Mouse (Mus musculus) embryonic facial prominence, embryonic 12.5 days (tissue): ENCODE data around the gene Nhsl2. TPM values are rescaled to one million over a fixed set of nuclear protein-coding genes. Genes with fewer than 3 reads are reported as not detected.

Experiments used
- ATAC-seq: fragments of 200-750 bp; cut with Nextera tagmentation; 2 replicates; pipeline ENCODE4 v1.8.0; 2017; ENCODE audit not compliant: insufficient number of reproducible peaks, insufficient read depth, low FRiP score, low TSS enrichment
- H3K27ac ChIP-seq: fragments of 300-500 bp; sonication (generic); 2 replicates; pipeline ENCODE4 v1.5.1; 2016; ENCODE audit warnings: mild to moderate bottlenecking
- H3K27me3 ChIP-seq: fragments of 300-500 bp; sonication (generic); 2 replicates; pipeline ENCODE4 v1.6.1; 2016; ENCODE audit warnings: mild to moderate bottlenecking, moderate library complexity
- H3K36me3 ChIP-seq: fragments of 300-500 bp; sonication (generic); 2 replicates; pipeline ENCODE4 v1.6.1; 2016; ENCODE audit warnings: mild to moderate bottlenecking
- H3K4me1 ChIP-seq: fragments of 300-500 bp; sonication (generic); 2 replicates; pipeline ENCODE4 v1.6.1; 2016
- H3K4me2 ChIP-seq: fragments of 300-500 bp; sonication (generic); replicated peaks from 2 replicates; pipeline ENCODE4 v1.6.1; 2016; ENCODE audit warnings: mild to moderate bottlenecking, moderate library complexity
- H3K4me3 ChIP-seq: fragments of 300-500 bp; sonication (generic); 2 replicates; pipeline ENCODE4 v1.5.1; 2016; ENCODE audit warnings: mild to moderate bottlenecking
- H3K9ac ChIP-seq: fragments of 300-500 bp; sonication (generic); 2 replicates; pipeline ENCODE4 v1.6.1; 2016; ENCODE audit warnings: mild to moderate bottlenecking, moderate library complexity
- H3K9me3 ChIP-seq: fragments of 300-500 bp; sonication (generic); 2 replicates; pipeline ENCODE4 v1.6.1; 2016; ENCODE audit warnings: mild to moderate bottlenecking, moderate library complexity
- WGBS: fragments of 180-500 bp; shearing (Covaris S2); methylation state at CpG from one replicate; pipeline ENCODE4 v1.1.7; 2016; 5-methylcytosine and 5-hydroxymethylcytosine counted together
- polyA plus RNA-seq: library from polyadenylated mRNA; unstranded; fragments of >200 nt; fragmentation: Nextera tagmentation; extraction: Ambion mirVana; gene quantifications from 2 replicates; pipeline ENCODE4 v1.2.1, GENCODE M21; 2016

Nhsl2 gene
- polyA plus RNA-seq, 1 experiment from 2014 or later: 20.1 TPM

GRCm38 (mm10) chrX:101986657-101987367, 137.6 kb downstream of the Nhsl2 start:
- H3K9ac ChIP-seq: no peak overlapping the region
- H3K4me3 ChIP-seq: no peak overlapping the region
- ATAC-seq: no peak
- H3K36me3 ChIP-seq: no peaks in the 10 kb centered on the region
- H3K4me1 ChIP-seq: no peaks in the 10 kb centered on the region
- no peaks in the 10 kb centered on the region for H3K9me3 ChIP-seq
- H3K27me3 ChIP-seq: peaks cover 9% of the 10 kb centered on the region; the same call in 1 of the 2 replicates
- WGBS: 36% methylated on average over 9 of the region's 9 CpGs
- no peak overlapping the region for H3K4me2 ChIP-seq
- H3K27ac ChIP-seq: no peak overlapping the region

- no peaks in the 10 kb centered on the region for H3K36me3 ChIP-seq
- peaks cover 5% of the 10 kb centered on the region; the same call in 1 of the 2 replicates for H3K4me1 ChIP-seq
- no peak for ATAC-seq
- H3K27ac ChIP-seq: 0 out of 2 replicates have a peak overlapping the region, but pooled peaks have one; percentile 17
- H3K4me3 ChIP-seq: no peak overlapping the region
- 38% methylated on average over 12 of the region's 12 CpGs for WGBS
- H3K27me3 ChIP-seq: peaks cover 4% of the 10 kb centered on the region; the same call in 1 of the 2 replicates
- no peak overlapping the region for H3K4me2 ChIP-seq
- no peaks in the 10 kb centered on the region for H3K9me3 ChIP-seq
- H3K9ac ChIP-seq: no peak overlapping the region
These were observed 144.8 kb downstream of the Nhsl2 start for GRCm38 (mm10) chrX:101993841-101994571.

DNA sequence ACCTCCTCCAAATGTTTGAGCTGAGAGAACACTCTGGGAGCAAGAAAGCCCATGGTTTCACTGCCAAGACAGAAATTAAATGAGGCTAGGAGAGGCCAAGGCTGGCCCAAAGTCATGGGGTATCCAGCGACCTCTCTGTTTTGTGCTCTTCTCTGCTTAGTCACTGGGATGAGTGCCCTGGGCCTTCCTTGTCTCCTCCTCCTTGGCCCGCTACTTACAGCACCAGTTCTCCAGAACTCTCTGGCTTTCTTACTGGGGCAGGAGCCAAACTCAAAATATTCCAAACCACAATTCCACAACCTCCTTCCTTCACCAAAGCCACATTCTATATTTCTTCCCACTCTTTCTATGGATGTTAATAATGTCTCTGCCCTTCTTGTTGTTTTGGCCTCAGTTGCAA, 147.5 kb downstream of the Nhsl2 start:
- Histone ChIP-seq H3K4me1 (peaks cover 5% of the 10 kb centered on the region; the same call in 1 of the 2 replicates), H3K9ac (no peak overlapping the region), H3K27me3 (peaks cover 5% of the 10 kb centered on the region; the same call in 1 of the 2 replicates), H3K4me2 (no peak overlapping the region), H3K36me3 (no peaks in the 10 kb centered on the region), H3K4me3 (no peak overlapping the region), H3K9me3 (no peaks in the 10 kb centered on the region), H3K27ac (no peak overlapping the region)
- WGBS: 89% methylated on average over 2 of the region's 2 CpGs
- ATAC-seq: no peak

GRCm38 (mm10) chrX:102003632-102004315, 154.6 kb downstream of the Nhsl2 start:
- peak overlapping the region; percentile 51 for H3K4me2 ChIP-seq
- peaks cover 21% of the 10 kb centered on the region; the same call in 1 of the 2 replicates for H3K4me1 ChIP-seq
- no peaks in the 10 kb centered on the region for H3K36me3 ChIP-seq
- peak overlapping the region; percentile 27 for H3K4me3 ChIP-seq
- H3K9ac ChIP-seq: no peak overlapping the region
- H3K27ac ChIP-seq: no peak overlapping the region
- H3K27me3 ChIP-seq: peaks cover 46% of the 10 kb centered on the region
- no peaks in the 10 kb centered on the region for H3K9me3 ChIP-seq
- WGBS: 19% methylated on average over 20 of the region's 20 CpGs
- ATAC-seq: peak; percentile 73

DNA sequence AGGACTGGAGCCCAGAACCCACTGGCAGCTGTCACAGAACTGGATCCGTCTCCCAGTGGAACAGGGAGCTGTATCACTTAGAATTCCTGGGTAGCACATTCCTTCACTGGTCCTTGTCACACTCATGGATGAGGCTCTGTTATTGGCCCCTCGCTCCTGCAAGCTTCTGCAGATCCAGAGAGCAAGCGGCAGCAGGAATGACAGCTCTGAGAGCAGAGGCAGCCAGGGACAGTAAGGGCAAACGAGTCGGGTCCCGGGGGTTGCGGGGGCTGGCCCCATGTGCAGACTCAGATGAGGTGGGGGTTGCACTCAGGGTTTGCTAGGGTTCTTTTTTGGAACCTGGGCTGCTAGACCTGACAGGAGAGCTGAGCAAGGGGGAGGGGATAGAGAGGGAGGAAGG, 155.2 kb downstream of the Nhsl2 start:
- ATAC-seq: no peak
- no peaks in the 10 kb centered on the region for H3K9me3 ChIP-seq
- H3K27ac ChIP-seq: no peak overlapping the region
- H3K36me3 ChIP-seq: no peaks in the 10 kb centered on the region
- peaks cover 21% of the 10 kb centered on the region; the same call in 1 of the 2 replicates for H3K4me1 ChIP-seq
- H3K4me2 ChIP-seq: peak overlapping the region; percentile 51
- H3K4me3 ChIP-seq: peak overlapping the region; percentile 27
- 17% methylated on average over 7 of the region's 7 CpGs for WGBS
- peaks cover 46% of the 10 kb centered on the region for H3K27me3 ChIP-seq
- no peak overlapping the region for H3K9ac ChIP-seq

DNA sequence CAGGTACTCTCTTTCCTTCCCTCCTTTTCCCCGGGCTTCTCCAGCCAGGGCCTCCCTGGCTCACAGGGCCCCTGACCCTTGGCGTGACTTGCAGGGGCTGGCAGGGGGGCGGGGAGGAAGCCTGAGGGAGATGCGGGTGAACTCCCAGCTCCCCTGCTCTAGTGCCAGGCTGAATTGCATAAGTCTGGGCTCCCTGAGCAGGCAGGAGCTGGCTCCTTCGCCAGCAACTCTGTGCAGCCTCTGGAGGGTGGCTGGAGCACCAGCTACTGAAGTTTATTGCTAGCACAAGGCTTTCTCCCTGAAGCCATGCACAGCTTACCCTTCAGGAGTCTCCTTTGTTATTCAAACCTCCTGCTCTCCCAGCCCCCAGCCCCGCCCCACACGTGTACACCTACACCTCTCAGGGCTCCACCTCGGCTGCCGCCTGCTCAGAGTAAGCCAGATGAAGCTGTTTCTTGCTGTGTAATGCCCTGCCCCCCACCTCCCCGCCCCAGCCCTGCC, 156.0 kb downstream of the Nhsl2 start:
- peak overlapping the region; percentile 51 for H3K4me2 ChIP-seq

GRCm38 (mm10) chrX:102007935-102008334, 158.8 kb downstream of the Nhsl2 start:
- Histone ChIP-seq H3K36me3 (no peaks in the 10 kb centered on the region), H3K27me3 (peaks cover 43% of the 10 kb centered on the region), H3K9me3 (no peaks in the 10 kb centered on the region), H3K4me2 (no peak overlapping the region), H3K27ac (no peak overlapping the region), H3K4me3 (no peak overlapping the region), H3K4me1 (peaks cover 21% of the 10 kb centered on the region; the same call in 1 of the 2 replicates), H3K9ac (no peak overlapping the region)
- no peak for ATAC-seq
- 47% methylated on average over 2 of the region's 2 CpGs for WGBS

More for the DNA sequence above, 156.0 kb downstream of the Nhsl2 start:
- Histone ChIP-seq H3K9ac (peak overlapping the region; percentile 36; the same call in 1 of the 2 replicates), H3K4me3 (peak overlapping the region; percentile 27), H3K27me3 (peaks cover 46% of the 10 kb centered on the region), H3K36me3 (no peaks in the 10 kb centered on the region), H3K4me1 (peaks cover 21% of the 10 kb centered on the region; the same call in 1 of the 2 replicates), H3K9me3 (no peaks in the 10 kb centered on the region), H3K27ac (peak overlapping the region; percentile 69)
- ATAC-seq: peak; percentile 69
- 5% methylated on average over 10 of the region's 10 CpGs for WGBS

DNA sequence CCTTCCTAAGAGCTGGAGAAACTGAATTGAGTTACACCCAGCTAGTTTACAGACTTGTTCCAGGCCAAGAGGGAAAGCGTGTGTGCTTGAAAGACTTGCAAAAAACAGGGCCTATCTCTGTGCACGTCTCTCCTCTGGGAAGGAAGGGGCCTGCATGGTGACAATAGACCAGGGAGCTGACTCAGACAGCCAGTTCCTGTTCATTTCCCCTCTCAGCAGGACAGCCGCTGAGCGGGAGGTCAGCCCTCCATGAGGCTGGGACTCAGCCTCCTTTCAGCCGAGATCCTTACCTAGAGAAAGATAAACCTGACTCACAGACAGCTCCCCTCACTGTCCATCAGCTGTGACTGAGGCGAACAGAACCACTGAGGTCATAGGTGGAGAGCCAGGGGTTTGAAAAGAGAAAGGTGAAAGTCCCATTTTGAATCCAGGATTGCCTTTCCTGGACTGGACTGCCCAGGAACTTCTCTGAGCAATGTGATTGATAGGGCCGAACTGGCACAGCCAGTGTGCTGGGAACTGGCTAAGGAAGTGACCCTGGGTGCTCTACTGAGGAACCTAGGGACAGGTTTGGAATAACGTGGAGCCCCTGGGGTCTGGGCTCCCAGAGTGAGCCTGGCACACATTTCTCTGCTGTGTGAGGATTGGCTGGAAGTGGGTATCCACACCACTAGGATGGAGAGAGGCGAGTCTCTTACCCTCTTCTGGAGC, 168.2 kb downstream of the Nhsl2 start:
- Histone ChIP-seq H3K4me2 (no peak overlapping the region), H3K27ac (no peak overlapping the region), H3K4me3 (no peak overlapping the region), H3K36me3 (no peaks in the 10 kb centered on the region), H3K4me1 (peaks cover 3% of the 10 kb centered on the region; the same call in 1 of the 2 replicates), H3K27me3 (peaks cover 38% of the 10 kb centered on the region), H3K9ac (no peak overlapping the region), H3K9me3 (no peaks in the 10 kb centered on the region)
- no peak for ATAC-seq
- WGBS: 51% methylated on average over 9 of the region's 9 CpGs

- Histone ChIP-seq H3K4me1 (peaks cover 3% of the 10 kb centered on the region; the same call in 1 of the 2 replicates), H3K9me3 (no peaks in the 10 kb centered on the region), H3K4me2 (no peak overlapping the region), H3K36me3 (no peaks in the 10 kb centered on the region), H3K27me3 (peaks cover 42% of the 10 kb centered on the region), H3K4me3 (no peak overlapping the region), H3K9ac (no peak overlapping the region), H3K27ac (no peak overlapping the region)
- 0 out of 2 replicates have a peak, but pooled peaks have one; percentile 22 for ATAC-seq
- WGBS: 37% methylated on average over 3 of the region's 3 CpGs
These were observed 169.7 kb downstream of the Nhsl2 start for GRCm38 (mm10) chrX:102018890-102019289.

DNA sequence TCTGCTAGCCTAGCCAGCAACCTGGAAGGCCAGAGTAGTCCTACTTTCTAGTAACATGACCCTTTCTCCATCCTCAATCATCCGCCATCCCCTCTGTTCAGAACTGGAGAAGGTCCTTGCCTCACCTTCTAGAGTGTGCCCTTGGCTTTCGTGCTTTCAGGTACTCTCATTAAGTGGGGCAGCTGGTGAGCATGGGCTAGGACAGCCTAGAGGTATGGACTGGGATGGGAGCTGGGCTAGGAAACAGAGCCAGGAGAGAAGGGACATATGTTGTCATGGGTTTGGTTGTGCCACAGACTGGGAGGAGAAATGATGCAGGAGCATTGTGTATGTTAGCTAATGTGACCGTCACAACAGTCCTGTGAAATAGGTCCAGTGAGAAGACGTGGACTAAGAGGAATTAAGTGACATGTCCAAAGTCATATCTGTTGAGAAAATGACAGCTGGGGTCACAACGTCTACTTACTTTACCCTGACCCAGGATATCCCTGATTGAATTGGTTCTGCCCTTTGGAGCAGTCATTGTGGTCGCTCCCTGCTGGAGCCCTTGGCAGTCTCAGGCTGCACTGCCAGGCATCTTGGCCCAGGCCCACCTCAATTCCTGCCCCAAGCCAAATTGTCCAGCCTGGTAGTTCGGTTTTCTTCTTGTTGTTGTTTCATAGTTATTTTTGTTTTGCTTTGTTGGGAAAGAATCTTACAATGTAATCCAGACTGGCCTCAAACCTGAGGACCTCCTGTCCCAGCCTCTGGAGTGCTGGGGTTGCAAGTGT, 170.5 kb downstream of the Nhsl2 start:
- WGBS: 72% methylated on average over 7 of the region's 7 CpGs
- Histone ChIP-seq H3K27me3 (peaks cover 38% of the 10 kb centered on the region), H3K4me1 (peaks cover 3% of the 10 kb centered on the region; the same call in 1 of the 2 replicates), H3K27ac (no peak overlapping the region), H3K9ac (no peak overlapping the region), H3K36me3 (no peaks in the 10 kb centered on the region), H3K4me2 (no peak overlapping the region), H3K9me3 (no peaks in the 10 kb centered on the region), H3K4me3 (no peak overlapping the region)
- no peak for ATAC-seq
